Mouse (Mus musculus): Measurements from ENCODE around the gene Cyb5r1.
"Not testable (repeated sequence)": the region's sequence is repeated elsewhere in the genome, so short reads cannot be mapped to it uniquely, and the experiment has no call there.

Gene Cyb5r1

GRCm38 (mm10) chr1:134414501-134415167 is 9.3 kb downstream of the Cyb5r1 start:
- DNase-seq (ENCODE audit: low spot score) = peak; percentile 5

DNA sequence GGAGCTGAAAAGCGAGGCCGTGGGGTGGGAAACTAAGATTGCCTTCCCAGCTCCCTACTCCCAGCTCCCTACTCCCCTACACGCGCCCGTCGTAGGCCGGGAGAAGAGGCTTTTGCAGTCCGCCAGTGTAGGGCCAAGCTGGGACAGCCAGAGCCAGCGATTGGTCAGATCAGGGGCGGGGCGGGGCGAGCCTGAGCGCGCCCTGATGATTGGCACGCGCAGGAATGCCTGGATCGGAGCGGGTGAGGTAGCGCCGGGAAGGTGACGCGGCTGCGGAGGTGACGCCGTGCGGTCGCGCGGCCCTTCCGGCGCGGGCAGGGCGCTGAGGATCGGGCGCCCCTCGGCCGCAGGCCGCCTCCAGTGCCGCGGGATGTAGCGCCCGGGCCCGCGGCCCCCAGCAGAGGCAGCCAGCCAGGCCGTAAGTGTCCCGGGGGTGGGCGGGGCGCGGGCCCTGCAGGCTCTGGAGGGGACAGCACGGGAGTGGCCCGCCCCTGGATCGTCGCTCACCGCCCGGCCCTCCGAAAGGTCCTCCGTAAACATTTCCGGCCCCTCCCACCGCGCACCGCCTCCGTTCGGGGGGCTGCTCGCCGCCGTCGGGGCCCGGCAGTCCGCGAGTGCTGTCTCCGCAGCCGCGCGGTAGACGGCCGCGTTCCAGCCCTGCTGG is 9.9 kb downstream of the Cyb5r1 start, which contains the start of gene Adipor1:
Gene Adipor1, plus strand, starts transcription at position 211 of the 664 bp plus-strand sequence.
- peak; percentile 83 for DNase-seq (ENCODE audit: low spot score)

- no peak for DNase-seq (ENCODE audit: low spot score)
These were observed 13.1 kb downstream of the Cyb5r1 start for GRCm38 (mm10) chr1:134418414-134418975.

- no peak for DNase-seq (ENCODE audit: low spot score)
These were observed 13.8 kb downstream of the Cyb5r1 start for GRCm38 (mm10) chr1:134419176-134419575.

DNA sequence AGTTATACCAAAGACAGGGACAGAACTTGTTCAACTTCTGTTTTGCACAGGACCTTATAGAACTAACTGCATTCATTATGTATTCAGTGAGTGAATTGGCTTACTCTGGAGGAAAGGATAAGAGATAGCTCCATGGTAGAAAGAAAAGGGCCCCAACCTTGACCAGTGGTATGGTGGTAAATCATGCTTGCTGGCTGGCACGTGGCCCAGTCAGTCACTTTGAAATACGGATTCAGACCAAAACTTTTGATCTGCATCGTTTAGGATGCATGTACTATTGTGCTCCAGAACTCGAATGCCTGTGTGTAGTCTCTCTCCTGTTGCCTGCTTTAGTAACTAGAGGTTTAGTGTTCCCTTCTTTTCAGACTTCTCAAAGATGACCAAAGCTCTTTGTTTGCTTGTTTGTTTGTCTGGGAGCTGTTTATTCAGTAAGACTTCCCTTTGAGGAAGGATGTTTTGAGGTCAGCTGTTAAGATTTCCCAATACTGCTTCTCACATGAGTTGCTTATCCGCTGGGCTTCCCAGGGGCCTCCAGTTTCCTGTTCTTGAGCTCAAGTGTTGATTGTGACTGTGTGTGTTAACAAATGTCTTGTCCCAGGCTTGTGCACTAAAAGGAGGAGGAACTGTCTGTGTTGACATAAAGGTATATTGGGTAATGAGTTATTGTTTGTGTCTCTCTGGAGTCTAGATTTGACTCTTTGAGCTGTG is 14.5 kb downstream of the Cyb5r1 start:
- DNase-seq (ENCODE audit: low spot score) = no peak

DNA sequence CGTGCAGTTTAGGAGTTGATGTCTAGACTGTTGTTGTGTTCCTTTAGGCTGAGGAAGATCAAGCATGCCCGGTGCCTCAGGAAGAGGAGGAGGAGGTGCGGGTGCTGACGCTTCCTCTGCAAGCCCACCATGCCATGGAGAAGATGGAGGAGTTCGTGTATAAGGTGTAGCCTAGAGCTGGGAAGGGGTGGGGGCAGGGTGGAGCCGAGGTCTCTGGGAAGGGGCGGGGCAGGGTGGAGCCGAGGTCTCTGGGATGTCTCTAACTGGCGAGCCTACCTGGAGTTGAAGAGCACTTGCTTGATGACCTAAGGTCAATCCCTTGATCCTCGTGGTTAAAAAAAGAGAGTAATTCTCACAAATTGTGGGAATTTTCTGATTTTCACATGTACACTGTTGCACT is 18.6 kb downstream of the Cyb5r1 start:
- no peak for DNase-seq (ENCODE audit: low spot score)

GRCm38 (mm10) chr1:134426289-134426688 is 20.9 kb downstream of the Cyb5r1 start:
- DNase-seq (ENCODE audit: low spot score) = no peak

GRCm38 (mm10) chr1:134433002-134433401 is 27.6 kb downstream of the Cyb5r1 start:
- no peak for DNase-seq (ENCODE audit: low spot score)

DNA sequence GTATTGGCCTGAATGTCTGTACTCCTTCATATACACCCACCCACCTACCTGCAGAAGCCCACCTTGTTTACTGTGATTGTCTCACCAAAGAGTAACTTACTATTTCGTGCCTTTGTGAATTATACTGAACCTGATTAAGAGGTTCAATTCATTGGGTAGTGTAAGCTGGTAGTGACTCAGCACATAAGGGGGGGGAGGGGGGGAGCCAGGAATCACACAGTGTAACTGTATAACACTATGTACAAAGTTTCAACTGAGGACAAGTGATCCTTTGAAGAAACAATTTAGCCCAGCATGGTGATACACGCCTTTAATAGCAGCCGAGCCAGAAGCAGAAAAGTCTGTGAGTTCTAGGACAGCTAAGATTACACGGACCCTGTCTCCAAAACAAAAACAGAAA is 28.1 kb downstream of the Cyb5r1 start:
- DNase-seq (ENCODE audit: low spot score) = no peak

GRCm38 (mm10) chr1:134435414-134435813 is 30.1 kb downstream of the Cyb5r1 start:
- no peak for DNase-seq (ENCODE audit: low spot score)

- no peak for DNase-seq (ENCODE audit: low spot score)
These were observed 35.1 kb downstream of the Cyb5r1 start for GRCm38 (mm10) chr1:134440437-134440836.

DNA sequence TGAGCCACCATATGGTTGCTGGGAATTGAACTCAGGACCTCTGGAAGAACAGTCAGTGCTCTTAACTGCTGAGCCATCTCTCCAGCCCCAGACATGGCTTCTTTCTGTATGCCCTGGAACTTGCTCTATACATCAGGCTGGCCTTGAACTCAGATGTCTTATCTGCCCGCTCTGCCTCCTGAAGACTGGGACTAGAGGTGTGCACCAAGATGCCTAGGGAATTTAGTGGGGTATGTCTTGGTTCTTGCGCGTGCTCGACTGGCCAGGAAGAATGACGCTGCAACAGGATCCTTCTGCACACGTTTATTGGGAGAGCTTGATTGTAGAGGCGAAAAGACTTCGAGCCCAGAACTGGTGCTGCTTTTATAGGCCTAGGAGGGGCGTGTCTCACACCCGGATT is 36.4 kb downstream of the Cyb5r1 start:
- DNase-seq (ENCODE audit: low spot score) = not testable (repeated sequence)

- DNase-seq (ENCODE audit: low spot score) = no peak
These were observed 37.0 kb downstream of the Cyb5r1 start for GRCm38 (mm10) chr1:134442394-134442793.

GRCm38 (mm10) chr1:134443288-134443687 is 37.9 kb downstream of the Cyb5r1 start:
- not testable (repeated sequence) for DNase-seq (ENCODE audit: low spot score)

GRCm38 (mm10) chr1:134445418-134445817 is 40.1 kb downstream of the Cyb5r1 start:
- no peak for DNase-seq (ENCODE audit: low spot score)

- not testable (repeated sequence) for DNase-seq (ENCODE audit: low spot score)
These were observed 43.2 kb downstream of the Cyb5r1 start for GRCm38 (mm10) chr1:134448537-134448936.

DNA sequence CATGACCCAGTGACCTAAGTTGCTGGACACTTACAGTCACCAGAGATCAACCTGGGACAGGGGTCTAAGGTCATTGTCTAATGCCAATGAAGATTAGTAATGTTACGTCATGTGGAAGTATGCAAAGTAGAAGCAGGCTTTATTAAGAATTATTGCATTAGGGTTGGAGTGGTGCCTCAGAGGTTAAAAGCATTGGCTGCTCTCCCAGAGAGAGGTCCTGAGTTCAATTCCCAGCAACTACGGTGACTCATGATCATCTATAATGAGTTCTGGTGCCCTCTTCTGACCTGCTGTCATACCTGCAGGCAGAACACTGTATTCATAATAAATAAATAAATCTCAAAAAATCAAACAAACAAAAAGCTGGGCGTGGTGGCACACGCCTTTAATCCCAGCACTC is 44.8 kb downstream of the Cyb5r1 start:
- no peak for DNase-seq (ENCODE audit: low spot score)

DNA sequence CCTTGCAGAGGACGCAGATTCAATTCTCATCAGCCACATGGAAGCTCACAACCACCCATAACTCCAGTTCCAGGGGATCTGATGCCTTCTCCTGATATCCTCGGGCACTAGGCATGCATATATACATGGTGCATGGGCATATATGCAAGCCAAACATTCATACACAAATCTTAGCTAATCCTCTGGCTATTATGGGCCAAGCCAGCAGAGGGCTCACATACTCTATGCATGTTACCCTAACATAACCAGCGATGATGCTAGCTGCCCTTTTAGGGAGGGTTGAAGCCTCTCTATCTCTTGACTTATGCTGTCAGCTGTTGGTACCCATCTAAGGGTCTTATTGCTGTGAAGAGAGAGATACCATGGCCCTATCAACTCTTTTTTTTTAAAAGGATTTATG is 45.6 kb downstream of the Cyb5r1 start:
- peak; percentile 47 for DNase-seq (ENCODE audit: low spot score)

DNA sequence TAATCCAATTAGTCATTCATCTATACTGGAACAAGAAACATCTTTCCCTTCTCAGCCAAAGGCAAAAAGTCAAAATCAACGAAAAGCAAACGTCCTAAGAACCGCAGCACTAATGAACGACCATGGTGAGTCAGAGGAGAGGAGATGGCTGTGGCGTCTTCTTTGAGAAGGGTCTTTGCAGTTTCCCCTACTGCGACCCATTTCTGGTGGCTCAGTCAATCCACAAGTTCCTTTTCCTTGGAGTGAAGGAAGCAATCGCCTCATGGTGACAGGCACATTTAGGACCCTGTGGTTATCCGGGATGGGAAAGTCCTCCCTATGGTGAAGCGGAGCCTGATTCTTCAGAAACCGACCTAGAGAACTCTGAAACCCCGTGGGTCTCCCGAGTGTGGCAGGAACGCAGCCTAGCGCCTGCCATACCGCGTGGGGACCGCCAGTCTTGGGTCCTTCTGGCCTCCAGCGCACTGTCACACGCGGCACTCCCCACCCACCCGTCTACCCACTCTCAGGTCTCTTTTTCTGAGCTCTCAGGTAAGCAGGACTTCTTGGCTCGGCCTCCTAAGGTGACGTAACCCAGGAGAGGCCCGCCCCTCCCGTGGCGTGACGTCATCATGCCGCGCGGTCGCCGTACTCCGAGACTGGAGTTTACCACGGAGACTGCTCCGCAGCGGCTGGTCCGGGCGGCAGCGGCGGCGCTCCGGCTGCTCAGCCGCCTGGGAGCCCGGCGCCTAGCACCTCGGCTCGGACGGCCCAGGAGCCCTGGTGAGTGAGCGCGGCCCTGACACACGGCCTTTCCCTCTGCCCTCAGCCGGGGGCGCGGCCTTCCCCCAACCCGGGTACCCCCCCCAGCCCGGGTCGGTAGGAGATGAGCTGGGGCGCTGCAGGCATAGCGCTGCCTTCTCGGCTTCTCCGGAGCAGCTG is 49.8 kb downstream of the Cyb5r1 start, which contains the start of gene Klhl12:
Gene Klhl12, plus strand, starts transcription at position 628 of the 921 bp plus-strand sequence.
- DNase-seq (ENCODE audit: low spot score) = peak; percentile 90

GRCm38 (mm10) chr1:134456060-134456459 is 50.7 kb downstream of the Cyb5r1 start:
- DNase-seq (ENCODE audit: low spot score) = no peak

- DNase-seq (ENCODE audit: low spot score) = no peak
These were observed 52.9 kb downstream of the Cyb5r1 start for GRCm38 (mm10) chr1:134458139-134458727.

All from layer of hippocampus, adult 9-10 months (tissue).